Mouse (Mus musculus): ENCODE data around the gene Gm20388. TPM values are rescaled to one million over a fixed set of nuclear protein-coding genes. Genes with fewer than 3 reads are reported as not detected.

Gm20388 gene
- polyA plus RNA-seq, 1 experiment: 23.9 TPM

GRCm38 (mm10) chr8:123734486-123734885 lies 3823.8 kb downstream of the Gm20388 start:
- no peak overlapping the region for H3K4me3 ChIP-seq (ENCODE audit: insufficient read depth, low read length)
- no peak for TF ChIP-seq POLR2A (IDR thresholded peaks at IDR 0.05; ENCODE audit: extremely low read depth, insufficient read depth, low read length)
- no peak for TF ChIP-seq CTCF (IDR thresholded peaks at IDR 0.05; ENCODE audit: extremely low read depth, insufficient read depth, low read length)
- H3K27ac ChIP-seq (ENCODE audit: insufficient read depth, low read length): no peak overlapping the region
- peaks cover 8% of the 10 kb centered on the region for H3K4me1 ChIP-seq (ENCODE audit: control insufficient read depth, insufficient read depth, low read length)

- peaks cover 2% of the 10 kb centered on the region; the same call in 1 of the 2 replicates for H3K4me1 ChIP-seq (ENCODE audit: control insufficient read depth, insufficient read depth, low read length)
- no peak overlapping the region for H3K4me3 ChIP-seq (ENCODE audit: insufficient read depth, low read length)
- H3K27ac ChIP-seq (ENCODE audit: insufficient read depth, low read length): no peak overlapping the region
- no peak for TF ChIP-seq POLR2A (IDR thresholded peaks at IDR 0.05; ENCODE audit: extremely low read depth, insufficient read depth, low read length)
Observed at GRCm38 (mm10) chr8:123736974-123737373, 3826.3 kb downstream of the Gm20388 start.

- H3K27ac ChIP-seq (ENCODE audit: insufficient read depth, low read length): no peak overlapping the region
- no peak overlapping the region for H3K4me3 ChIP-seq (ENCODE audit: insufficient read depth, low read length)
- H3K4me1 ChIP-seq (ENCODE audit: control insufficient read depth, insufficient read depth, low read length): peaks cover 2% of the 10 kb centered on the region; the same call in 1 of the 2 replicates
- no peak for TF ChIP-seq CTCF (IDR thresholded peaks at IDR 0.05; ENCODE audit: extremely low read depth, insufficient read depth, low read length)
- no peak for TF ChIP-seq POLR2A (IDR thresholded peaks at IDR 0.05; ENCODE audit: extremely low read depth, insufficient read depth, low read length)
Observed at GRCm38 (mm10) chr8:123740263-123740662, 3829.6 kb downstream of the Gm20388 start.

- Histone ChIP-seq H3K4me3 (ENCODE audit: insufficient read depth, low read length) (no peak overlapping the region), H3K27ac (ENCODE audit: insufficient read depth, low read length) (no peak overlapping the region), H3K4me1 (ENCODE audit: control insufficient read depth, insufficient read depth, low read length) (peaks cover 2% of the 10 kb centered on the region; the same call in 1 of the 2 replicates)
- TF ChIP-seq CTCF (IDR thresholded peaks at IDR 0.05; ENCODE audit: extremely low read depth, insufficient read depth, low read length) (no peak), POLR2A (IDR thresholded peaks at IDR 0.05; ENCODE audit: extremely low read depth, insufficient read depth, low read length) (no peak)
Observed at GRCm38 (mm10) chr8:123741232-123741631, 3830.6 kb downstream of the Gm20388 start.

GRCm38 (mm10) chr8:123746488-123746887 lies 3835.8 kb downstream of the Gm20388 start:
- Histone ChIP-seq H3K4me3 (ENCODE audit: insufficient read depth, low read length) (no peak overlapping the region), H3K27ac (ENCODE audit: insufficient read depth, low read length) (no peak overlapping the region), H3K4me1 (ENCODE audit: control insufficient read depth, insufficient read depth, low read length) (no peaks in the 10 kb centered on the region)
- TF ChIP-seq POLR2A (IDR thresholded peaks at IDR 0.05; ENCODE audit: extremely low read depth, insufficient read depth, low read length): no peak
- no peak for TF ChIP-seq CTCF (IDR thresholded peaks at IDR 0.05; ENCODE audit: extremely low read depth, insufficient read depth, low read length)

- H3K4me3 ChIP-seq (ENCODE audit: insufficient read depth, low read length): no peak overlapping the region
- no peak overlapping the region for H3K27ac ChIP-seq (ENCODE audit: insufficient read depth, low read length)
- no peaks in the 10 kb centered on the region for H3K4me1 ChIP-seq (ENCODE audit: control insufficient read depth, insufficient read depth, low read length)
- no peak for TF ChIP-seq CTCF (IDR thresholded peaks at IDR 0.05; ENCODE audit: extremely low read depth, insufficient read depth, low read length)
- no peak for TF ChIP-seq POLR2A (IDR thresholded peaks at IDR 0.05; ENCODE audit: extremely low read depth, insufficient read depth, low read length)
Observed at GRCm38 (mm10) chr8:123747772-123748171, 3837.1 kb downstream of the Gm20388 start.

- Histone ChIP-seq H3K4me1 (ENCODE audit: control insufficient read depth, insufficient read depth, low read length) (0 out of 2 replicates have a peak, but pooled peaks cover 6% of the 10 kb centered on the region), H3K27ac (ENCODE audit: insufficient read depth, low read length) (no peak overlapping the region), H3K4me3 (ENCODE audit: insufficient read depth, low read length) (no peak overlapping the region)
- no peak for TF ChIP-seq CTCF (IDR thresholded peaks at IDR 0.05; ENCODE audit: extremely low read depth, insufficient read depth, low read length)
- no peak for TF ChIP-seq POLR2A (IDR thresholded peaks at IDR 0.05; ENCODE audit: extremely low read depth, insufficient read depth, low read length)
Observed at GRCm38 (mm10) chr8:123750171-123750693, 3839.6 kb downstream of the Gm20388 start.

GRCm38 (mm10) chr8:123752773-123753468 lies 3842.3 kb downstream of the Gm20388 start:
- Histone ChIP-seq H3K4me3 (ENCODE audit: insufficient read depth, low read length) (no peak overlapping the region), H3K27ac (ENCODE audit: insufficient read depth, low read length) (no peak overlapping the region), H3K4me1 (ENCODE audit: control insufficient read depth, insufficient read depth, low read length) (0 out of 2 replicates have a peak, but pooled peaks cover 6% of the 10 kb centered on the region)
- TF ChIP-seq POLR2A (IDR thresholded peaks at IDR 0.05; ENCODE audit: extremely low read depth, insufficient read depth, low read length): no peak
- no peak for TF ChIP-seq CTCF (IDR thresholded peaks at IDR 0.05; ENCODE audit: extremely low read depth, insufficient read depth, low read length)

- Histone ChIP-seq H3K27ac (ENCODE audit: insufficient read depth, low read length) (no peak overlapping the region), H3K4me3 (ENCODE audit: insufficient read depth, low read length) (no peak overlapping the region), H3K4me1 (ENCODE audit: control insufficient read depth, insufficient read depth, low read length) (0 out of 2 replicates have a peak, but pooled peaks cover 6% of the 10 kb centered on the region)
- TF ChIP-seq CTCF (IDR thresholded peaks at IDR 0.05; ENCODE audit: extremely low read depth, insufficient read depth, low read length) (no peak), POLR2A (IDR thresholded peaks at IDR 0.05; ENCODE audit: extremely low read depth, insufficient read depth, low read length) (no peak)
Observed at GRCm38 (mm10) chr8:123753604-123754375, 3843.1 kb downstream of the Gm20388 start.

Data from cortical plate, adult 2 months (tissue).